Mouse (Mus musculus): ENCODE measurements around the gene Casp14. TPM values are rescaled to one million over a fixed set of nuclear protein-coding genes. Genes with fewer than 3 reads are reported as not detected.
"Not testable (repeated sequence)": the region's sequence is repeated elsewhere in the genome, so short reads cannot be mapped to it uniquely, and the experiment has no call there.

The Casp14 gene
- polyA plus RNA-seq, 1 experiment from 2014 or later, result not detected

DNA sequence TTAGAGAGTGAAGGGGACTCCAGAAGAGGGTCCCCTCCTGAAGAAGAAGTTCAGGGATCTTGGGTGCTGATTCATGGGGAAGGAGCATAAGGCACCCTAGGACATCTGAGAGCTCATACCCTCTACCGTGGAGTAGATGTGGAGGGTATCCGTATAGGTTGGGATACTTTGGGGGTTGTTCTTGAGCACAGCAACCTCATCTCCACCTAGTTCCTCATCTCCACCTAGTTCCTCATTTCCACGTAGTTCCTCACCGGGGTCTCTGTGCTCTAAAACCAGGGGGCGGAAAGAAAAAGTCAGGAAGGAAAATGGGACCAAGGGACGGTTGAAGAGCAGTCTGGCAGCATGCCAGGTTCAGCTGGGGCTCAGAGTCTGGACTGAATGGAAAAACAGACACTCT lies 4.0 kb downstream of the Casp14 start:
- no peaks in the 10 kb centered on the region for H3K27me3 ChIP-seq (replicated peaks; ENCODE audit: control insufficient read depth, insufficient read depth, low read length)
- no peak overlapping the region for H3K4me3 ChIP-seq (ENCODE audit: low read depth, low read length)
- no peaks in the 10 kb centered on the region for H3K36me3 ChIP-seq (ENCODE audit: control insufficient read depth, insufficient read depth, low read length)
- DNase-seq (ENCODE audit: low spot score), result no peak
- 87% methylated on average over 6 of the region's 6 CpGs for WGBS
- ATAC-seq, result no peak
- H3K4me2 ChIP-seq (ENCODE audit: low read length), result no peak overlapping the region
- H3K9me3 ChIP-seq (replicated peaks; ENCODE audit: control insufficient read depth, low read length), result no peaks in the 10 kb centered on the region
- H3K9ac ChIP-seq (ENCODE audit: low read length), result no peak overlapping the region
- H3K27ac ChIP-seq (ENCODE audit: low read depth, low read length), result no peak overlapping the region
- no peaks in the 10 kb centered on the region for H3K4me1 ChIP-seq (ENCODE audit: control insufficient read depth, insufficient read depth, low read length)

DNA sequence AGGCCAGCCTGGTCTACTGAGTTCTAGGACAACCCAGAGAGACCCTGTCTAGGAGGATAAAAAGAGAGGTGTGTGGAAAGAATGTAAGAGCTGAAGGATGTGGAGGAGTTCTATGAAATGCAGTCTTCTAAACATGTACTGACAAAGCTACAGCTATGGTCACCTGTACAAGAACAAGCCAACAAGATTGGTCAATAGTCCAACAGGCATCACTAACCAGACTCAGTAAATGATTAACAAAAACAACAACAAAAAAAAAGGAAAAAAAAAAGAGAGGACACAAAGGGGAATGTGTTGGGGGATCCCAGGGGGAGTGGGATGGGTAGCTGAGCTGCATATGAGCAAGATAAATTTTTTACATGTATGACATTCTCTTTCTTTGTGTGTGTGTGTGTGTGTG lies 7.4 kb downstream of the Casp14 start:
- no peak overlapping the region for H3K4me3 ChIP-seq (ENCODE audit: low read depth, low read length)
- H3K36me3 ChIP-seq (ENCODE audit: control insufficient read depth, insufficient read depth, low read length), result no peaks in the 10 kb centered on the region
- no peak for ATAC-seq
- H3K4me1 ChIP-seq (ENCODE audit: control insufficient read depth, insufficient read depth, low read length), result no peaks in the 10 kb centered on the region
- H3K9me3 ChIP-seq (replicated peaks; ENCODE audit: control insufficient read depth, low read length), result no peaks in the 10 kb centered on the region
- H3K4me2 ChIP-seq (ENCODE audit: low read length), result no peak overlapping the region
- H3K27ac ChIP-seq (ENCODE audit: low read depth, low read length), result no peak overlapping the region
- no peak for DNase-seq (ENCODE audit: low spot score)
- no peaks in the 10 kb centered on the region for H3K27me3 ChIP-seq (replicated peaks; ENCODE audit: control insufficient read depth, insufficient read depth, low read length)
- no peak overlapping the region for H3K9ac ChIP-seq (ENCODE audit: low read length)

DNA sequence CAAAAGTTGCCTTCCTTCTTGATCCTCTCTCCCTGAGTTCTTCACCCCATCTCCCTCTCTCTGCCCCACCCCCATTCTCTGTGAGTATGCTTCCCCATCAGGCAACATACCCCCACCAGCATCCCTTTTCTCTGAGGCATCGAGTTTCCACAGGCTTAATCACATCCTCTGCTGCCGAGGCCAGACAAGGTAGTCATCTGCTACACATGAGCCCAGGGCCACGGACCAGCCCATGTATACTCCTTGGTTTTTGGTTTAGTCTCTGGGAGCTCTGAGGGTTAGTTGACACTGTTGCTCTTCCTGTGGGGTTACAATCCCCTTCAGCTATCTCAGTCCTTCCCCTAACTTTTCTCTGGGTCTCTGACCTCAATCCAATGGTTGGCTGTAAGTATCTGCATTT lies 17.2 kb downstream of the Casp14 start:
- DNase-seq (ENCODE audit: low spot score) (no peak), ATAC-seq (no peak)
- Histone ChIP-seq H3K36me3 (ENCODE audit: control insufficient read depth, insufficient read depth, low read length) (no peaks in the 10 kb centered on the region), H3K4me3 (ENCODE audit: low read depth, low read length) (no peak overlapping the region), H3K27ac (ENCODE audit: low read depth, low read length) (no peak overlapping the region), H3K9ac (ENCODE audit: low read length) (no peak overlapping the region), H3K4me2 (ENCODE audit: low read length) (no peak overlapping the region), H3K9me3 (replicated peaks; ENCODE audit: control insufficient read depth, low read length) (no peaks in the 10 kb centered on the region), H3K4me1 (ENCODE audit: control insufficient read depth, insufficient read depth, low read length) (no peaks in the 10 kb centered on the region), H3K27me3 (replicated peaks; ENCODE audit: control insufficient read depth, insufficient read depth, low read length) (no peaks in the 10 kb centered on the region)
- WGBS, result 60% methylated on average over 3 of the region's 3 CpGs

DNA sequence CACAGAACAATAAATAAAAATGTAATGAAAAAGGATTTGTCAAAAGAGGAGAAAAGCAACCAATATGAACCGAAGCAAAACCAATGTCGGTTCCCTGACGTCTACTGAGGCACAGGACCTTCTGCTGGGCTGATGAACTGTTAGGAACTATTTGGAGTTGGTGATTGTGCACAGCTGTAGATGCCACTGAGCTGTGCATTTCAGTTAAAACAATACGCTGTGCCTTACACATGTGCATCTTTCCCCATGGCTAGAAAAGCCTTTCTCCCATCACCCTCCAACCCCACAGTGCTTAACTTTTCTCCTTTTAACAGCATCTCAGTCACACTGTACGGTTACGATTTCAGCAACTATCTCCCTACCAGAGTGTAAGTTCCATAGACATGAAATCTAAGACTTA lies 28.1 kb downstream of the Casp14 start:
- no peak overlapping the region for H3K27ac ChIP-seq (ENCODE audit: low read depth, low read length)
- H3K4me2 ChIP-seq (ENCODE audit: low read length), result no peak overlapping the region
- H3K9ac ChIP-seq (ENCODE audit: low read length), result no peak overlapping the region
- H3K27me3 ChIP-seq (replicated peaks; ENCODE audit: control insufficient read depth, insufficient read depth, low read length), result no peaks in the 10 kb centered on the region
- no peak for ATAC-seq
- no peak overlapping the region for H3K4me3 ChIP-seq (ENCODE audit: low read depth, low read length)
- 94% methylated on average over 6 of the region's 6 CpGs for WGBS
- H3K4me1 ChIP-seq (ENCODE audit: control insufficient read depth, insufficient read depth, low read length), result no peaks in the 10 kb centered on the region
- no peak for DNase-seq (ENCODE audit: low spot score)
- no peaks in the 10 kb centered on the region for H3K36me3 ChIP-seq (ENCODE audit: control insufficient read depth, insufficient read depth, low read length)
- H3K9me3 ChIP-seq (replicated peaks; ENCODE audit: control insufficient read depth, low read length), result no peaks in the 10 kb centered on the region

DNA sequence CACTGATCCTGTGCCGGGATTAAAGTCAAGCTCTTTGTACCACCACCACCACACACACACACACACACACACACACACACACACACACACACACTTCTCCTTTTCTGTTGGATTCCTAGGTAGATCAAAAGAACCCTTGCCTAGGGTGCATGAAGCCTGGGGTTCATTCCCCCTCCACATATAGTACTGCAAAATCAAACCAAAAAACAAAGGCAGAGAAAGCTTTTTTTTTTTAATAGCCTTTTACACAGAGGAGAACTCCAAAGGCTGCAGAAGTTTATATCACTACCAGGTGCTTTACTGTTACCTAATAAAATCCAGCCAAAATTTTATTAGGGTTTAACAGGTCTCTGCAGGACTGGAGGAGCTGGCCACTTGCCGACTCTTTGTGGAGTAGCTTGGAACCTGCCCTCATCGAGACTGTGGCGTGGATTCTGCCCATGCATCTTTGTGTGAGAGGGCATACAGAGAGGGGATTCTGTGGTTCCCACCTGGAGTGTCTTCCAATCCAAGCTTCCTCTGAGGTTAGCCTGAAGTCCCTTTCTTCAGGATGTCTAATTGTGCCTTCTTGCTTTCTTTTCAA lies 31.0 kb downstream of the Casp14 start:
- DNase-seq (ENCODE audit: low spot score) (no peak), ATAC-seq (no peak)
- Histone ChIP-seq H3K27me3 (replicated peaks; ENCODE audit: control insufficient read depth, insufficient read depth, low read length) (no peaks in the 10 kb centered on the region), H3K27ac (ENCODE audit: low read depth, low read length) (no peak overlapping the region), H3K4me2 (ENCODE audit: low read length) (no peak overlapping the region), H3K9ac (ENCODE audit: low read length) (no peak overlapping the region), H3K9me3 (replicated peaks; ENCODE audit: control insufficient read depth, low read length) (no peaks in the 10 kb centered on the region), H3K4me3 (ENCODE audit: low read depth, low read length) (no peak overlapping the region), H3K4me1 (ENCODE audit: control insufficient read depth, insufficient read depth, low read length) (no peaks in the 10 kb centered on the region), H3K36me3 (ENCODE audit: control insufficient read depth, insufficient read depth, low read length) (no peaks in the 10 kb centered on the region)
- 67% methylated on average over 4 of the region's 4 CpGs for WGBS

DNA sequence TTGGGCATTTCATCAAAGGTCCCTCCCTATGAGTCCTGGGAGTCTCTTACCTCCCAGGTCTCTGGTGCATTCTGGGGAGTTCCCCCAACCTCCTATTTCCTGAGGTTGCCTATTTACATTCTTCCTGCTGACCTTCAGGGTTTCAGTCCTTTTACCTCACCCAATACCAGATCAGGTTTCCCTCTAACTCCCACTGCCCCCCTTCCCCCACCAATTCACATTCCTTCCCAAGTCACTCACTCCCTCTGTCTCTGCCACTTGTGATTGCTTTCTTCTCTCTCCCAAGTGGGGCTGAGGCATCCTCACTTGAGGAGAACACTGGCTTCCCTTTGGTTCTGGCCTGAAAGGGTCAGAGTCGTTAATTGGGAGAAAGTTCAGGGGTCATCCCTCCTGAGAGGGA lies 48.0 kb downstream of the Casp14 start:
- not testable (repeated sequence) for H3K4me1 ChIP-seq (ENCODE audit: control insufficient read depth, insufficient read depth, low read length); H3K36me3 ChIP-seq (ENCODE audit: control insufficient read depth, insufficient read depth, low read length); H3K27me3 ChIP-seq (replicated peaks; ENCODE audit: control insufficient read depth, insufficient read depth, low read length); ATAC-seq; H3K4me3 ChIP-seq (ENCODE audit: low read depth, low read length); H3K27ac ChIP-seq (ENCODE audit: low read depth, low read length); H3K9me3 ChIP-seq (replicated peaks; ENCODE audit: control insufficient read depth, low read length); DNase-seq (ENCODE audit: low spot score); H3K9ac ChIP-seq (ENCODE audit: low read length); H3K4me2 ChIP-seq (ENCODE audit: low read length)
- 15% methylated on average over 1 of the region's 1 CpGs for WGBS

DNA sequence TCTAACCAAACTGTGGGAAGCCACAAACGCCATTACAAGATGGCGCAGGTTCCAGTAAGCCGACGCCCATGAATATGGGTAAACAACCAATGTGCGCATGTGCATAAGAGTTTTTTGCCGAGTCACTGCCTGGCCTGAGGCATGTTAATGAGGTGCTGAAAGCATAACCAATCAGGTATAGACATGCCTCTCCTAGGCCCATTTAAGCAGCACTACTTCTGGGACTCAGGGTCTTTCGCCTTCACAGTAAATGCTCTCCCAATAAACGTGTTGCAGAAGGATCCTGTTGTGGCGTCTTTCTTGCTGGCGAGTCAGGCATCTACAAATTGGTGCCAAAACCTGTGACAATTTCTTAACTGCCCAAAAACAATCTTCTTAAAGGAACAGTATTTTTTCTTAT lies 51.4 kb downstream of the Casp14 start:
- not testable (repeated sequence) for H3K9me3 ChIP-seq (replicated peaks; ENCODE audit: control insufficient read depth, low read length); H3K4me2 ChIP-seq (ENCODE audit: low read length); H3K9ac ChIP-seq (ENCODE audit: low read length); H3K4me3 ChIP-seq (ENCODE audit: low read depth, low read length); DNase-seq (ENCODE audit: low spot score); ATAC-seq; H3K4me1 ChIP-seq (ENCODE audit: control insufficient read depth, insufficient read depth, low read length); H3K27ac ChIP-seq (ENCODE audit: low read depth, low read length); H3K27me3 ChIP-seq (replicated peaks; ENCODE audit: control insufficient read depth, insufficient read depth, low read length); H3K36me3 ChIP-seq (ENCODE audit: control insufficient read depth, insufficient read depth, low read length)
- 95% methylated on average over 10 of the region's 10 CpGs for WGBS

DNA sequence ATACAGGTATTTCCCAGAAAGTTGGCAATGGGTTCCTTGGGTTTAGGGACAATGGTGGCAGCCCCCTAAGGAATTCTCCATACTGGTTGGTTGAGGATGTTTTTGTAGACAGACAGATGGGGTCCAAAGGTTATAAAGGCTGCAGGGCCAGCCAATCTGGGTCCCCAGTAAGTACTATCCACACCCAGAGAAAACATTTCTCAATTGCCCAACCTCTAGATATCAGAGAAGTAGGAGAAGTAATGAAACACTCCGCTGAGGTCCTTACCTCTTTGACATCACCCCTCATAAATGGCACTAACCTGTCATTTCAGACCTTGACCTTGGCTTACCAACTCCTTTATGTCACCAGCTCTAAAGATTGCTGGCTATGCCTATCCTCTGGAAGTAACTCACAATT lies 53.5 kb downstream of the Casp14 start:
- H3K4me2 ChIP-seq (ENCODE audit: low read length), result no peak overlapping the region
- no peak overlapping the region for H3K27ac ChIP-seq (ENCODE audit: low read depth, low read length)
- no peak overlapping the region for H3K4me3 ChIP-seq (ENCODE audit: low read depth, low read length)
- WGBS, result 94% methylated on average over 1 of the region's 1 CpGs
- DNase-seq (ENCODE audit: low spot score), result no peak
- no peaks in the 10 kb centered on the region for H3K27me3 ChIP-seq (replicated peaks; ENCODE audit: control insufficient read depth, insufficient read depth, low read length)
- no peak for ATAC-seq
- no peaks in the 10 kb centered on the region for H3K9me3 ChIP-seq (replicated peaks; ENCODE audit: control insufficient read depth, low read length)
- no peaks in the 10 kb centered on the region for H3K36me3 ChIP-seq (ENCODE audit: control insufficient read depth, insufficient read depth, low read length)
- H3K4me1 ChIP-seq (ENCODE audit: control insufficient read depth, insufficient read depth, low read length), result no peaks in the 10 kb centered on the region
- no peak overlapping the region for H3K9ac ChIP-seq (ENCODE audit: low read length)
